Mouse (Mus musculus) hindlimb bud, embryonic 11.5 days (tissue): Measurements from ENCODE around the gene Pik3ip1.

Experiments used
- DNase-seq: peaks from one replicate; pipeline ENCODE4 v3.0.0-alpha.2; 2012; ENCODE audit warnings: low read depth, low spot score; ENCODE audit errors: extremely low spot score

Pik3ip1 gene

DNA sequence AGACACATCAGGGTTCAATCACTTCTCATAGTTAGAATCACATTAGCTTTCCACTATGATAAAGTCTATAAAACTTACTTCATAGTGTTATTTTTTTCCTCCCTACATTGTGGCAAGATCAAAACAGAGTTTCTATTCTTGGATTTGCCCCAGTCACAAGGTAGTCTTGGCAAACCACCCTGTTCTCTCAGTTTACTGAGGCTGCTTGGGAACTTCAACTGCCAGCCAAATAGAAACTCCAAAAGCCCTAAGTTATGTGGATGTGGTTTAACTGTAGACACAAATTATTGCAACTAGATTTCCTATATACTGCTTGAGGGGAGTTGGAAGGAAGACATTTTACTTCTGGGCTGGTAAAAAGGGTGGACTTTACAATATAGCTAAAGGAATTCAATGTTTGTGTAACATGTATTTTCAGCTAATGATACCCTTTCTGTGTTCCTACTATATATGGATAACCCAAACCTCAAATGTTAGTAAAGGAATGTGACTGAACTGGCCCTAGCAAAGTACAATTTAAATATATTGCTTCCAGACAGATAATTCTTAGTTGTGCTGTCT lies at the start of gene Pik3ip1:
Gene Pik3ip1 (plus strand): TSS at position 511 of the 561 bp plus-strand sequence.
- DNase-seq = no peak

DNA sequence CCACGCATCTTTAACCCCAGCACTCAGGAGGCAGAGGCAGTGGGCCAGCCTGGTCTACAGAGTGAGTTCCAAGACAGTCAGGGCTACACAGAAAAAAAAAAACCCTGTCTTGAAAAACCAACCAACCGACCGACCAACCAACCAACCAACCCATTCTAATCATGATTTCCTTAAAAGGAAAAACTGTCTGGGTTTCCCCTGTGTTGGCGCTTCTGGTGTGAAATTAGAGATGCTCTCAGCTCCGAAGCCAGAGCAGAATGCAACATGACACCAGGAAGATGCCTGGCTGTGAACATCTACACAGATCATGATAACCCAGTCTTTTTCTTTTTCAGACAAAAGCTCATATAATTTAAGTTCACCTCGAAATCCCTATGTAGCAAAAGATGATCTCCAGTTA lies 47.3 kb upstream of the Pik3ip1 start:
- no peak for DNase-seq

DNA sequence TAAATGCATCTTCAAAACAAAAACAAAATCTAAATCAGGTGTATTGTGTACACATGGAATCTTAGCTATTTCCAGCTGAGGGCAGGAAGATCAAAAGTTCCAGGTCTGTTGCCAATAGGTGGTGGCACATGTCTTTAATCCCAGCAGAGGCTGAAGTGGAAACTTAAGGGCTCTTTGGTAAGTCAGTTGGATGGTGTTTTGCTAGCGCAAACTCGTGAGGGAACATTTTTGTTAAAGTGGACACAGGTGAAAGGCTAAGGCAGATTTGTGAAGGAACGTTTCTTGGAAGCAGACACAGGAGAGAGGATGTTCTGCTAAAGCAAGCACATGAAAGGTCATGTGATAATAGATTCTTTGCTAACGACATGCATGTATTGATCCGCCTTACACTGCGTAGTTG lies 46.6 kb upstream of the Pik3ip1 start:
- DNase-seq = no peak

DNA sequence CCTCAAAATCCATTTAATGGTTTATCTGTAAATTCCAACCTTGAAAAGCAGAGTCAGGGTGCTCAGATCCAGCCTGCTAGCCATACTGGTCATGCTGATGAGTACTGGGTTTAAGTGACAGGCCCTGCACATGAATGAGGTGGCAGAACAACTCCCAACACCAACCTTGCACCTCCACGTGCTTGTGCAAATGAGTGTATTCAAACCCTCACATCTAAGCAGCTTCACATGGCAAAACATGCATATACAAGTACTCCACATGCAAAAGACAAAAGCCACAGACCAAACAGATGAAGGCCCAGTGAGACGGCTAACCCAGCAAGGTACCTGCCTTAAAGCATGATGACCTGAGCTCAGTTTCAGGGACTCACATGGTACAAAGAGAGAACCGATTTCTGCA lies 44.3 kb upstream of the Pik3ip1 start:
- DNase-seq = no peak

DNA sequence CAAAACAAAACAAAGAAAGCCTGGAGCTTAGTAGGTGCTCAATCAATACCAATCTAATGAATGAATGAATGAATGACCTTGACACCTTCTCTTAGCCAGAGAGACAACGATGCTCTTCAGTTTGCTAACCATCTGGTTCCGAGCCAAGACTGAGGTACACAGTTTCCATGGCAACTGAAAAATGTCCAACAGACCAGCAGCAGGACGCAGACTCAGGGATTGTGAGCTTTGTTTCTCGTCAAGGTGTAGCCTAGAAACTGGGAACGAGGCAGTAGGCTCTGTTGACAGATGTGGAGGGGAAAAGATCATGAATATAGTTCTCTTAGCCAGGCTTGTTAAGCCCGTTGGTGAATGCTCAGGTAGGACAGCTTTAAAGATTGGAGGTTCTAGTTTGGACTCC lies 43.1 kb upstream of the Pik3ip1 start:
- no peak for DNase-seq

DNA sequence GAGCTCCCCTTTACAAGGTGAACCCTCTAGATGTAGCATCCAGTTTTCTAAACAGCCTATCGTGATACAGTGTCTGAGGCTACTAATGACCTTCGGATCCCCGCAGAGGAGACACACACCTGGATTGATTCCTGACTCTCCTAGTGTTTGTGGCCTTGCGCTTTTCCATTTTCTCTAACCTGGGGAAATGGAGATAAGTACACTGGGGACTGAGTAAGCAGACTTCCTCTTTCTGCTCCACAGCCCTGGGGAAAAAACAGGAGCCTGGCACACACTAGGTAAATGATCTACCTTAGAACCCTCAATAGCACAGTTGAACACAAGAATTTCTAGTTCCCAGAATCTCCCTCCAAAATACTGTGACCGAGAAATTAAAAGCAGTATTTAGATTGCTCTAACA lies 42.3 kb upstream of the Pik3ip1 start:
- no peak for DNase-seq

DNA sequence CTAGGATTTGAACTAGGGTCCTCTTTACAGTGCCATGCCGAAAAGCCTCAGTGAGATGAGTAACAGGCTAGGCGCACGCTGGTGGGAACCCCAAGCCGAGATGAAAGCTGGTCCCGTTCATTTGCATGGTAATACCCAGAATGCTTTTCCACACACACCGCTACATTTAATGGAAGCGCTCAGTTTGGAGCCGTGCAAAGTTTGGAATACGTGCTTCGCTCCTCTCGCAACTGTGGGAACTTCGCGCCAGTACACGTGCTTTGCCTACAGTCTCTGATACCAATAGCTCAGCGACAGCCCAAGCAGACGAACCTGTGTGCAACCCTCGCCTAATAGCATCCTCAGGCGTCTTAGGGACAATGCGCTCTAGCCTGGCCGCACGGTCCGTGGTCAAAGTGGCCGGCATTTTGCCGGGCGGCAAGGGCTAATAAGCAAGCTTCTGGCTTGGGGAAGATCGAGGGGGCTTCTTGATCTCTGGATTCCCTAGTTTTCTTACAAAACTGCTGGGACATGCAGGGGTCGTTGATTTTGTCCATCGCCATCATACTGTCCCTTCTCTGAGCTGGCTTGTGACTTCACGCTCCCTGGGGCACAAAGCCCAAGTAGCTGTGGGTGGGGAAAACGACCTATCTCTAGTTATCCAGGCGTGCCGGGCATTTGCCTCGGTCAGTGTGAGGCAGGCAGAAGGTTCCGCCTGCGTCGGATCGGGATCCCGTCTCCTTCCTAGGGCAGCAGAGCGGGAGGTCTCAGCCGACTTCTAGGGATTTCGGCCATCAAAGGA lies 41.5 kb upstream of the Pik3ip1 start, which contains the start of gene Patz1:
Gene Patz1 (plus strand): TSS at position 354 of the 781 bp plus-strand sequence.
- peak; percentile 39 for DNase-seq

DNA sequence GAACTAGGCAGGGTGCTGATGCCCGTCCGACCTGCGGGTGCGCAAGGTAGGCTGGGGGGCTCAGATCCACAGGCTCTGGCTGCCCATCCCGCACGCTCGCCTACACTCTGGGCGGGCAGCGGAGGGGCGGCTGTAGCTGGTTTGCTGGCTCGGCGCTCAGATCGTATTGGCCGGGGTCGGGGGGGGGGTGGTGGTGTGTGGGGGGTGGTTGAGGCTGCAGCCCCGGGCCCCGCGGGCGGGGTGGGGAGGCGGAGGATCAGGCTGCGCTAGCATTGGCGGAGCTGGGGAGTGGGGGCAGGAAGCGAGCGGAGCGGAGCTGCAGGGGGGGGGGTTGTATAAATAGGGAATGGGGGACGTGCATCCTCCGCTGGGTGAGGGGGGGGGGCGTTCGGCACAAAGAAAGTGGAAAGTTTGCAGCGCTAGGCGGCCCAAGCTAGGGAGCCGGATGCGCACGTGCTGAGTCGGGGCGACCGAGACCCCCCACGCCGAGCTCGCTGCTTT lies 40.8 kb upstream of the Pik3ip1 start:
- DNase-seq = no peak

DNA sequence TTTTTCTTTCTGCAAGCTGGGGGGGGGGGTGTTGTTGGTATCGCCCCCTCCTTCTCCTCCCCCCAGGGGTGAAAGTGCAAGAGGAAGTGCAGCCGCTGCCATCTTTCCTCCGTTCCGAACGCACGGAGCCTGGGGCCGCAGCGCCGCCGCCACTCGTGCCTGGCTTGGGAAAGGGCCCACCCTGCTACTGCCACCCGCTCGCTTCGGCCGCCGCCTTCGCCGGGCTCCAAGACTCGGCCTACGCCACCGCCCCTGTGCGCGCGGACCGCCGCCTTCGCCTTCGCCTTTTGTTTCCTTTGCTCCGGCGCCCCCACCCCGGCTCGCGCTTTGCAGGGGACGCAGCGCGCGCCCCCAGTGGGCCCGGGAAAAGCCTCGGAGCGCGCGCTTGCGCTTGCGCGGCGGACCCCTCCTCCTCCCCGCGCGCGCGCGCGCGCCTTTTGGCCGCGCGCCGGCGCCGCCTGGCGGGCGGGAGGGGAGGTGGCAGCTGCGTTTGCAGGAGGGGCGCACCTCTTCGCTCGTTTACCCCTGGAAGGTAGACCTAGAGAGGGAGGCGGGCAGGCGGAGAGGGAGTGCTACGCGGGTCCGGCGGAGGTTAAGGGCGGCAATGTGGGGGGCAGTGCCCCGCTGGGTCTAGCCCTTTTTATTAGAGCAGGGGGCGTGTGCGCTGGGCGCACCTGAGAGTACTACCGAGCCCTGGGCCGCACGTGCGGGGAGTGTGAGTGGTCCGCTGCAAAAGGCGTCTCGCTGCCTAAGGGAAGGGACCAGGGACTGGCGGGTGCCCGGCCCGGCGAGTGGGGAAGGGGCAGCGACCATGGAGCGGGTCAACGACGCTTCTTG lies 40.2 kb upstream of the Pik3ip1 start:
- peak; percentile 47 for DNase-seq

DNA sequence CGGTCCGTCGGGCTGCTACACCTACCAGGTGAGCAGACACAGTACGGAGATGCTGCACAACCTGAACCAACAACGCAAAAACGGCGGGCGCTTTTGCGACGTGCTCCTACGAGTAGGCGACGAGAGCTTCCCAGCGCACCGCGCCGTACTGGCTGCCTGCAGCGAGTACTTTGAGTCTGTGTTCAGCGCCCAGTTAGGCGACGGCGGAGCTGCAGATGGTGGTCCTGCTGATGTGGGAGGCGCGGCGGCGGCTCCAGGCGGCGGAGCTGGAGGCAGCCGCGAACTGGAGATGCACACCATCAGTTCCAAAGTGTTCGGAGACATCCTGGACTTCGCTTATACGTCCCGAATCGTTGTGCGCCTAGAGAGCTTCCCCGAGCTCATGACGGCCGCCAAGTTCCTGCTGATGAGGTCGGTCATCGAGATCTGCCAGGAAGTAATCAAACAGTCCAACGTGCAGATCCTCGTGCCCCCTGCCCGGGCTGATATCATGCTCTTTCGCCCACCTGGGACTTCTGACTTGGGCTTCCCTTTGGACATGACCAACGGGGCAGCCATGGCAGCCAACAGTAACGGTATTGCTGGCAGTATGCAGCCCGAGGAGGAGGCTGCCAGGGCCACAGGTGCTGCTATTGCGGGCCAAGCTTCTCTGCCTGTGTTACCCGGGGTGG lies 39.4 kb upstream of the Pik3ip1 start:
- DNase-seq = no peak

DNA sequence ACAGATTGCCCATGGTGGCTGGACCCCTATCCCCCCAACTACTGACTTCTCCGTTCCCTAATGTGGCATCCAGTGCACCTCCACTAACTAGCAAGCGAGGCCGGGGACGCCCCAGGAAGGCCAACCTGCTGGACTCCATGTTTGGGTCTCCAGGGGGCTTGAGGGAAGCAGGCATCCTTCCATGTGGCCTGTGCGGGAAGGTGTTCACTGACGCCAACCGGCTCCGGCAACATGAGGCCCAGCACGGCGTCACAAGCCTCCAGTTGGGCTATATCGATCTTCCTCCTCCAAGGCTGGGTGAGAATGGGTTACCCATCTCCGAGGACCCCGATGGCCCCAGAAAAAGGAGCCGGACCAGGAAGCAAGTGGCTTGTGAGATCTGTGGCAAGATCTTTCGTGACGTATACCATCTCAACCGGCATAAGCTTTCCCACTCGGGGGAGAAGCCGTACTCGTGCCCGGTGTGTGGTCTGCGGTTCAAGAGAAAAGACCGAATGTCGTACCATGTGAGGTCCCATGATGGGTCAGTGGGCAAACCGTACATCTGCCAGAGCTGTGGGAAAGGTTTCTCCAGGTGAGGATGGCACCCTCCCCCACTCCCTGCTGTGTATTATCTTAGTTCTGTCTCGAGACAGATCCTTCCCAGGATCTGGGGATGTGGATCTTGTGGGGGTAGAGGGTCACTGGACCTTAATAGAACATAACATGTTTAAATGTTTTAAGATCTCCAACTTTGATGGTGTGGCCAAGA lies 38.7 kb upstream of the Pik3ip1 start:
- DNase-seq = no peak

DNA sequence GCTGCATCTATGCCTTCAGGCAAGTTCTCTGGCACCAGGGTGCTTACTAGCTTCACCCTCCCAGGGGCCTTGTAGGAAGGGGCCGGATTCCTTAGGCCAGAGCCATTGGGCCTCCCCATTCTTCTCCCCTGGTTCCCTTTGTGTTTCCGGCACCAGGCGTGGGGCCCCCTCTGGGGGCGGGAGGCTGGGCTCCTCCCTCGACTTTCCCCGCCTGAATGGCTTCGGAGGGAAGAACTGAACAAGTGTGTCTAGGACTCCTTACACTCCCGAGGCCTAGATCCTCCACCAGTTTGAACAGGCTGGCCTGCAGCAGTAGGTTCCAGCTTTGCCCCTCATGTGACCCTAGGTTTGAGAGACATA lies 38.2 kb upstream of the Pik3ip1 start:
- DNase-seq = no peak

DNA sequence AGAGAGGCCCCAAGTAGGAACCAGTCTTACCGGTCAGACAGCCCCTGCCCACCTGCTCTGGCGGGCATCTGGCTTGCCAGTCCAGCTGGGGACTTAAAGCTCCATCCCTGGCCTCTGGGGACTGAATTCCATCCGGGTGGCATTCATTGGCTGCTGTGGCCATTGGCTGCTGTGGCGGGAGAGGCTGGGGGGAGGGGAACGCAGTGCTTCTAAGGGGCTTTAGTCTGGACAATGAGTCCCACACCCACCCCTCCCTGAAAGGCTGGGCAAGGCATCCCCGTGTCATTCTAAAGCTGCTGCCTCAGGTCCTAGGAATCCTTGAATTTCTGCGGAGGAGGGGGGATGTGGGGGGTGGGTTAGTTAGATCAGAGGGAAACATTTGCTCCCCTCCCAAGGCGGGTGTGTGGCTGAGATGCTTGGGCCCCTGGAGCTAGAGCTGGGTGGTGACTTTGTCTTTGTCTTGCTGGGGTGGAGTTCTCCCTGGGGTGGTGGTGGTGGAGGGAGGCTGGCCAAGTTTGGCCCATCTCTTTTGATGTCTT lies 37.4 kb upstream of the Pik3ip1 start:
- DNase-seq = peak; percentile 52

DNA sequence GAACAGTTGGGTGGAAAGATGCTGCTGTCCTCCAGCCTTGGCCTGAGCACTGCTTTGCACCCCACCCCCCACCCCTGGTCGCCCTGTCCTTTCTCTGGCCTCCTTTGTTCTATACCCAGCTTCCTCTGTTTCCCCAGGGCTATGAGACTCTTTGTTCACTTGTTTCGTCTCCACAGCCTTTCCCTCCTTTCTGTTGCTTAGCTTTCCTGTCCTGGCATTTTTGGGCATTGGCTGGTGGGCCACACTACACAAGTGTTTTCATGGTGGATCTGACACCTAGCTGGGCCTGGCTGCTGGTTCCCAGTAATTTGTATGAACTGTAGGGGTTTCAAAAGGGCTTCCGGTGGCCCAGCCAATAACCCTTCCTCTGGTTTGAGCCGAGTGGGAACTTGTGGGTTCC lies 36.8 kb upstream of the Pik3ip1 start:
- DNase-seq = no peak

DNA sequence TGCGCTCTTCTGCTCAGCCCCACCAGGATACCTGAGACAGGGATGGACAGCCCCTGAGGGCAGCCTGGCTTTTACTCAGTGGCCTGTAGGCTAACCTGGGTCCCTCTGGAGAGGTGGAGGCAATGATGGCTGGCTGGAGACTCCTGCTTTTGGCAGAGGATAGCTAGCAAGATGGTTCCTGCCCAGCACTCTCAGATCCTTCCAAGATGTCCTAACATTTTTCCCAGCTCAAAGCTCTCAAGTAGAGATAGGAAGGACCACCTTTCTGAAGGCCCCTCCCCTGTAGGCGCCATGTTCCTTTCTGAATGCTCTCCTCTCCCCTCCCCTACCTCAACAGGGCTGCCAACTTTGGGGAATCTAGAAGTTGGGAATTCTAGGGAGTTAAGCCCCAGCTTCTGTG lies 35.6 kb upstream of the Pik3ip1 start:
- no peak for DNase-seq

DNA sequence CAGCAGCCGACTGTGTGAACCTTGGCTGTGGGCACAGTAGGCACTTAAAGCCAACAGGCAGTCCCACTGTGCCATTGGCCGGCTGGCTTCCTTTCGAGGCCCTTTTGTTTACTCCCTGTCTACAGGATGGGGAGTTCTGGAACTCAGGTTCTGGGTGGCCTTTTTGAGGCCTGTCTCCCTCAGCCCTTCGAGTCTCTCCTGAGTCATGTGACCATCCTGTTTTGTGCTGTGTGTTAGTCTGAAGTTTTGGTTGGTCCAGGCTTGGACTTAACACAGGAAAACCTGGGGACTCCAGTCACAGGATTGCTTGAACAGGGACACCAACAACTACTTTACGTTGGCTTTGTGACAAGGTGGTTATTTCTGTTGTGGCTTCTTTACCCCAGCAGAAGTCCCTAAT lies 34.1 kb upstream of the Pik3ip1 start:
- DNase-seq = no peak

DNA sequence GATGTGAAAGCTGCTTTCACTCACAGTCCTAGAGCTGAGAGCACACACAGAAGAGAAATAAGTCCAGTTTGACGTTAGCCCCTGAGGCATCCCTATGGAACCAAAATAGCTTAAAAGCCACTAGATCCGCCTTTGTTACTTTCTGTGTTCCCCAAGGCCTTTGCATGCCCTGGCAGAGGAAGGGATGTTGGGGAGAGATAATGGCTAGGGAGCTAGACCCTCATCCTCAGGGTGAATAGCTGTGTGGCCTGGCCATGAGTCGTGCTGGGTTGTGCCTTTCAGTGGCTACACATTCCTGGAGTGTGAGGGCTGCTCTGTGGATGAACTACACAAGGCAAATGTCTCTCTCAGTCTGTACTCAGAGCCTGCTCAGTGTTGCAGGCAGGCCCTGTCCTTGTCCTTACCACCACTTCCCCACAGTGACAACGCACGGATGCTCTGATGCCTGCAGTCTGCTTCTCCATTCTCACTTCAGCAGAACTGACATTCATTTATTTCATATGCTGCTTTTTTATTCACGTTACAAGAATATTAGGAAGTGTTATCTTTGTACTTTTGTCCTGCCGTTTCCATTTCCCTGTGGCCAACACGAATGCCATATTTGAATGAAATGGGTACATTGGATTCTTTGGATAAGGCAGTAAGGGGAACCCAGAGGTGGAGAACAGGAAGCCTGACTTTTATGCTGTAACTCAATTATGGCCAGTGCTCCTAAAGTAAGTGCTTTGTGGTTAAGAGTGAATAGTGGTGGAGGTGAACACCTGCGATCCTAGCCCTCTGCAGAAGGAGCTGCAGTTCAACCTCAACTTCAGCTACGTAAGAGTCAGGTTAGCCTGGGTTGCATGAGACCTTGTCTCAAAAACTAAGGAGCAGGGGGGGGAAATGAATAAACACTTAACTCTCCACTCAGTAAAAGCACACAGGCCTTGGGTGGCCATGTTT lies 32.1 kb upstream of the Pik3ip1 start:
- no peak for DNase-seq

DNA sequence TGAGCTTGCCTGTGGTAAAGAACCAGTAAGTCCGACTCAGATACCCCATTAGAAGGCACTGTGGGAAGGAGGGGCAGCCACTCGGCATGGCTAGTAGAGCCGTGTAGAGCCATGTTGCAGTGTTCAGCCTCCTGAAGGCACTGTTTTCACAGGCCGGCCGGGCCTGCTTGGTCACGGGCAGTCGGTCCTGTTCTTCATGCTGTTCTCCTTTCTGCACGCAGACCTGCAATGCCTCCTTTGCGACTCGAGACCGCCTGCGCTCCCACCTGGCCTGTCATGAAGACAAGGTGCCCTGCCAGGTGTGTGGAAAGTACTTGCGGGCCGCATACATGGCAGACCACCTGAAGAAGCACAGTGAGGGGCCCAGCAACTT lies 31.4 kb upstream of the Pik3ip1 start:
- DNase-seq = no peak

DNA sequence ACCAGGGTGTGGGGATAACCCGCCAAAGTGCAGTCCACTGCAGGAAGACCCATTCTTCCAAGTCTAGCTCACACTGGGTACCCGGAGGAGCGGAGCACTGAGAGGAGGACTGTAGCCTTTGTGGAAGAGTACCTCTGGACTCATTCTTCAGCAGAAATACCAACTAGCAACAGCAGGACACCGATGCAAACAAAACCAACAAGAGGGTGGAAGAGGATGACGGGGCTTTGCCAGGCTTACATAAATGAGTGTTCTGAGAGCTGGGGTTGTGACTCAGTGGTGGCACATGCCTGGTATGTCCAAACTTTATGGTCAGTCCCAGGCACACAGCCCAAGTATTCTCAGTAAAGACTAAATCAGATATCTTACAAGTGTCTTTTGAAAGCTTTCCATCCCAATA lies 29.1 kb upstream of the Pik3ip1 start:
- DNase-seq = no peak
